Mouse (Mus musculus) heart, postnatal 25 days (tissue): ENCODE results near the gene Nme7. TPM values are rescaled to one million over a fixed set of nuclear protein-coding genes. Genes with fewer than 3 reads are reported as not detected.

Experiments
- DNase-seq: peaks from one replicate; pipeline ENCODE4 v3.0.0; 2022; ENCODE audit warnings: low spot score
- intact Hi-C: fragments of 180-260 bp; cut with DNase I; formaldehyde crosslinking; loops from one replicate; pipeline ENCODE4 v1.15.1; 2025
- total RNA-seq, 2 experiments: library from RNA; stranded (reverse); gene quantifications; 2 replicates each; pipeline ENCODE4 v1.2.3; 2021

The Nme7 gene
- total RNA-seq, result 1 to 10 TPM; 4.0 TPM

DNA sequence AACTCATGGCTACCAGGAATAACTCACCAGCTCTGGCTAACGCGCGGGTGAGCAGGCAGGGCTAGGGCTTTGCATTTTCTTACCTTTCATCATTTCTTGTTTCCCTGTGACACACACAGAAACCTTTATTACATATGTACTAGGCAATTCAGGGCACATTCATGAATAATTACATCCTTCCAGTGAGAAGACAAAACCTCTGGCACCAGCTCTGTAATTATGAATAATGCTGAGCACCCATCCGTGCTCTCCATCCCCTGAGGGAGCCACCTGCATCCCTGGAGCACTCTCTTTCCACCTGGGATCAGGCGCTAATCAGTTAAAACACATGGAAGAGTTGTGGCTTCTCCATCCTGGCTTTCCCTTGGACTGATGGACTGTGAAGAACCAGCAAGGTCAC is at the start of gene Nme7:
TSS of gene Nme7 (plus strand) at position 301 of the 400 bp plus-strand sequence.
- intact Hi-C loops, result no loop called here
- DNase-seq, result no peak

DNA sequence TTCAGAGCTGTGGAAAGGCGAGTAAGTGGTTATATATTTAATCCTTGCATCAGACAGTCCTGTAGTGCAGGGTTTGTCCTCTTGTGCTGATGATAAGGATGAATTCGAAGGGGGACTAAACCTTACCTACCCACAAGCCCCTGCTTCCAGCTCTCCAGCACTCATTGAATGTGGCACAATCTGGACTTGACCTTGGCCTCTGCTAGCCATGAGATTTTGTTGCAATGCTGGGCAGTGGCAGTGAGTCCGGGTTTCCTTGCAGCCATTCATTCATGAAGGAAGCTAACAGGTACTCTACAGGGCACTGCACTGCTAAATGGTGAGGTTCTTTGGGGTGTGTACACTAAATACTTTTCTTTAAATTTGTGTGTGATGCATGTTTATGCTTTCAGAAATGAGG is 49.1 kb upstream of the Nme7 start:
- DNase-seq, result no peak
- intact Hi-C loops, result no loop called here

GRCm38 (mm10) chr1:164260171-164261028 is 43.5 kb upstream of the Nme7 start:
- intact Hi-C loops, result no loop called here
- DNase-seq, result no peak

DNA sequence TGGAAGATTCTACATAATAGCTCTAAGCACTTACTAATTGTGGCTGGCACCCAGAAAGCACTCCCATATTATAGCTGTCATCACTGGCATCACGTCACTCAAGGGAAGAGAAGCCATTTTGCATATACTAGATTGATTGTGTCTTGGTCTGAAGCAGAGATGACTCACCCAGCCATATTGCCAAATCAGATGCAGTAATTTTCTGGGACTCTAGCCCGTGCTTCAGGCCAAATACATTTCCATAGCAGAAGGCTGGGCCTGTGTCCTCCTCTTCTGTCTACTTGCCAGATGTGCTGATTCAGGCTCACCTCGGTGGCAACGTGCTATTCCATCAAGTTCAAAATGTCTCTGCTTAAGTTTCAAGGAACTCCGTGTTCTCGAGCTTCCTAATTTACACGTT is 42.4 kb upstream of the Nme7 start:
- intact Hi-C loops, result no loop called here
- no peak for DNase-seq

DNA sequence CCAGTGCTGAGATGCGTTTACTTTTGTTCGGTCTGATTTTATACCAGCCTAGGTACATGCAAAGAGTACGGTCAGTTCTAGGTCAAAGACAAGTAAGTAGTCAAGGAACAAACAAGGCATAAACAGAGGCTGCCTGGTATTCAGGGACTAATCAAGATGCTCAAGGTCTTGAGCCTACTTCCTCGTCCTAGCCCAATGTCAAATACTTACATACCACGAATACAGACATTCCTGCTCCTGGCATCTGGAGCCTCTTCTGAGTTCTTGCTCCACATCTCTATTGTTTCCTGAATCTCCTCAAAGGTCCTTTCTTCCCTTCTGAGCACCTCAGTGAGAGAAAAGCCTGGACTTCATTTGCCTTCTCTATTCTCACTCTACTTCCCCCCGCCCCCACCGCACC is 33.0 kb upstream of the Nme7 start:
- intact Hi-C loops, result no loop called here
- no peak for DNase-seq

DNA sequence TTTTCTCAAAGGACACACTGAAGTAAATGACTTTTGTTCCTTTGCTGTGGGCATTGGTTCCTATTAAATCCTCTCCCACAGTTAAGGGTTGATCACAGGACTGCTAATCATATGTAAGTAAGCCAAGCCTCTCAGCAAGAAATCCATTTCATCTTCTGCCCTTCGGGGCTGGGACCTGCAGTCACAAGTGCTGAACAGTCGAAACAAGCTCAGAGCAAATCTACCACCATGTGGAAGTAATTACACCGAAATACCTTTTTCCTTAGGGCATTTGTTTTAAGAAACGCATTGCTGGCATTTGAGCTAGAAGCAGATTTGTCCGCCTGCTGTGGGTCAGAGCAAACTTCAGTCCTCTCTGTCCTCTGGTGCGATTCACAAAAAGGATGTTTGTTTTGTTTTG is 30.3 kb upstream of the Nme7 start:
- intact Hi-C loops, result no loop called here
- DNase-seq, result no peak

DNA sequence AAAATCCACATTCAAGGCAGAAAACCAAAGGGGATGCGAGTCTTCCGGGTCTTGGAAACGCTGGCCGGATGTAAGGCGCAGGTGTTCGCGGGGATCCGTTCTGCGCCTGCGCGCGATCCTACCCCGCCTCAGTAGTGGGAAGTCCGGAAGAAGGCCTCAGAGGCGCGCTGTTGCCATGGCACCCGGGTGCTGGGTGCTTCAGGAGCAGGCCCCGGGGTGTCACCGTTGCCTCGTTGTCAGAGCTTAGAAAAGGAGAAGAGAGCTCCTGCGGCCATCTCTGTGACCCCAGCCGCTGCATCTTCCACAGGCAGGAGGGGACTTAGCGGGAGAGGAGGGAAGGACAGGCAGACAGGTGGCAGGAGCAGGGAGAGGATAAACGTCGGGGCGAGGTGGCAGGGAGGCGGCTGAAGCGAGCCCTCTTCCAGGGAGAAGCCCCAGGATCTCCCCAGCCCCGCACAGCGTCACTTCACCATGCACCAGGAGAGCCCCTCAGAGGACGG is 28.4 kb upstream of the Nme7 start, which contains the start of gene Ccdc181:
TSS of gene Ccdc181 (plus strand) at position 131 of the 500 bp plus-strand sequence.
- intact Hi-C loops, result no loop called here
- peak; percentile 86 for DNase-seq

DNA sequence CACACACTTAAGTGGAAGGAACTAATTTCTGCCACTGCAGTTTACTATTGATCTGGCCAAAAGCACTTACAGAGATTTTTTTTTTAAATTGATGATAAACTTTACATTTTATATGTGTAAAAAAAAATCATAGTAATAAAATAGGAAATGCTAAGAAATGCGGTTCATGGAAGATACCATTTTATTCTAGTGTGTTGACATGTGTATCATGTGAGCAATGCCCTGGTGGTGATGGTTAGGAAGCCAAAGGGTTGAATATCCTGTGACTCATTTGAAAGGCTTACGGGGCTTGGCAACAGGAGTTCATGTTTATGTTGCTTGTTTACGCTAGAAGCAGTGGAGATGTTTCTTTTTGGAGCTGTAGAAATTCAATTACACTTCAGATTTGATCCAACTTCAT is 27.4 kb upstream of the Nme7 start:
- intact Hi-C loops, result no loop called here

GRCm38 (mm10) chr1:164279332-164279731 is 24.6 kb upstream of the Nme7 start:
- intact Hi-C loops, result no loop called here

More for the DNA sequence above, 27.4 kb upstream of the Nme7 start:
- no peak for DNase-seq

DNA sequence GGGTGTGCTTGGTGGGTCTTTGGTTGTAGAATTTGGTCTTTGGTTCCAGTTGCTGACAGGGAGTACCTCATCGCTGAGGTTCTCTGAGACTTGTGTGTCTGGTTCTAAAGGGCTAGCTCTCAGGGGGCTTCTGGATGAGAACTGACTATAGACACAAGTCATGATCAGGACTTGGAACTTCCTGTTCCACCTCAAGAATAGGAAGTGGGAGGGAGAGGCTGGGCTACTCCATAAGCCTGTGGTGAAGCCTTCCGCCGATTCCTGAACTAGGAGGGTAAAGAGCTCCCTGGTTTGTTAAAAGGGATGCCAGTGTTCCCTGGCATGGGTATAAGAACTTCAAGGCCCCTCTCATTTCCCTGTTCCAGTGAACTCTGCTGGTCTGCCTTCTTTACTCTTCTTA is 19.9 kb upstream of the Nme7 start:
- no peak for DNase-seq
- intact Hi-C loops, result no loop called here

More at GRCm38 (mm10) chr1:164279332-164279731, 24.6 kb upstream of the Nme7 start:
- no peak for DNase-seq

- DNase-seq, result no peak
- intact Hi-C loops, result no loop called here
Observed at GRCm38 (mm10) chr1:164287406-164287805, 16.5 kb upstream of the Nme7 start.

DNA sequence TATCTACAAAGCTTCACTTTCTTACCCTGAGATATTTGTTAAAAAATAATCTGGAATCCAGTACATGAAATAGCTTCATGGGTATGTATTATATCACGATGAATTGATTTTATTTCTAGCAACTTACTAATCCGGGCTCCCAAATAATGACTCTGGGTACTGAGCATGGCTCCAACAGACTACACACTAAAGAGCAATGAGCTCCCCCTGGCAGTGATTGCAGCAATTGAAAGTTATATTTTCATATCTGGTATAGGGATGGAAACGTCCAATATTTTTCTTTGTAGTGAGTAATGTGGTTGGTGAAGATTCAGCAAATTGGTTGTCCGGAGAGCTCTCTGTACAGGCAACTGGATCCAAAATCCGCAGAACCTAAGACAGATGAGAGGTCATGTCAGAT is 11.9 kb upstream of the Nme7 start:
- DNase-seq, result no peak
- intact Hi-C loops, result no loop called here

- no peak for DNase-seq
- intact Hi-C loops, result no loop called here
Observed at GRCm38 (mm10) chr1:164294071-164294470, 9.8 kb upstream of the Nme7 start.

DNA sequence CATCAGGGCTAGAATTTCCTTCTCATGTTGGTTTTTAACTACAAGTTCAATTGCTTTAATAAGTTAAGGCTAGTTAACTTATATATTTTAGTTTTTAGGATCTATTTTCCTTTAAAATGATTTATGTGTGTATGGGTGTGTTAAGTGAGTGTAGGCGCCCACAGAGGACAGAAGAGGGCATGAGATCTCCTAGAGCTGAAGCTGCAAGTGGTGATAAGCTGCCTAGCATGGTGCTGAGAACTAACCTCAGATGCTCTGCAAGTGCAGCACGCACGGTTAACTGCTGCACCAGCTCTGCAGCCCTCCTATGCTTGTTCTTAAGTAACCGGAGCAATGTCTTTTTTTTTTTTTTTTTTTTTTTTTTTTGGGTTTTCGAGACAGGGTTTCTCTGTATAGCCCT is 7.4 kb upstream of the Nme7 start:
- intact Hi-C loops, result no loop called here
- no peak for DNase-seq

DNA sequence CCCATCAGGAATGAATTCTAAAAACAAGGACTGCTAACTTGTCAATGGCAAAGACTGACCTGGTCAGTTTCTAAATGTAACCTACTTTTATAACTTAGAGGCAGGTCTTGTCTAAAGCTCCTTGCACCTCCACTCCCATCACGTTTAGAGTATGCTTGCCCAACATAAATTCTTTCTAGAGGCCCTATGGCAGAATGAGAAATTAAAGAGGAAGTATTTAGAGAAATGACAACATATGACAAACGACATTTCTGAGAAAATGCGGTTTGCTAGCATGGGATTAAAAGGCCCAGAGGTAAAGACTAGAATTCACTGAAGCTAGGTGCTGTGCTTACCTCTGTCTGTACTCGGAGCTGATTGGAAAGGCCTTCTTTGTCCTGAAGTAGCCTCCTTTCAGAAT is 2.0 kb upstream of the Nme7 start:
- no peak for DNase-seq
- intact Hi-C loops, result no loop called here

- DNase-seq, result peak; percentile 92
Observed at GRCm38 (mm10) chr1:164307124-164307751, 3.3 kb downstream of the Nme7 start, which contains the start of gene Blzf1. Gene Blzf1, minus strand, starts transcription at chr1:164307489.

DNA sequence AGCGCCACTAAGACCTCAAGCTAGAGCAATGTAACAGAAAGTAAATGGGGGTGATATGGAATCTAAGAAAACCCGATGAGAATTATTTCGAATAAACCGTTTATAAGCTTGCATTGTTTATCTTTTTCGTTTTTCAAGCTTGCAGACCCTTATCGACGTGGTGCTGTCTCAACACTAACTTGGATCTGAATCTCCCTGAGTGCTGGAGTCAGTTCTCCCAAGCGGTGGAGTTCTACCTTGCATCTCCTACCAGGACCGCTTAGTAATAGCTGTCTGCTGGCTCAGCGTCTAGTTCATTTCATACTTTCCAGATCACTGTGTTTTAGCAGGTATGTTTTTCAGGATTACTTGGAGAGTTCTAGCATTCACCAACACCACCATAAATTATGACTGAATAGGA is 4.0 kb downstream of the Nme7 start:
- intact Hi-C loops, result no loop called here
- no peak for DNase-seq

More at GRCm38 (mm10) chr1:164307124-164307751, 3.3 kb downstream of the Nme7 start, which contains the start of gene Blzf1:
- intact Hi-C loops, result no loop called here

GRCm38 (mm10) chr1:164314085-164314484 is 10.2 kb downstream of the Nme7 start:
- DNase-seq, result no peak
- intact Hi-C loops, result loop anchor here (10.0 kb wide), 1 partner anchor 1001 kb away; no protein-coding TSS in a partner anchor

DNA sequence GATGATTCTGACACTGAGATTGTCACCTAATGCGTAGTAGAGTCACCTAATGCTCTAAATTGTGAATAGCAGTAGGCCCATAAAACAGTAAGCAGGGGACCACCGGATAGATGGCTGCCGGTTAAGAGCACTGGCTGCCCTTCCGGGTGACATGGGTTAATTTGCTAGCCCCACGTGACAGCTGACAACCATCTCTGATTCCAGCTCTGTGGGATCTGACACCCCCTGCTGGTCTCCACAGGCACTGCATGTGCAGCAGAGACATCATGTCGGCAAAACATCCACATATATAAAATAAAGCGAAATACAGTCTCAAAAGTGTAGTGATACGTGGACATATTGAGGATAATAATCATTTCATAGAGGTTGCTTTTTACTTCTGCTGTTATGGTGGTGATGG is 11.3 kb downstream of the Nme7 start:
- intact Hi-C loops, result loop anchor here (10.0 kb wide), 1 partner anchor 1000 kb away; no protein-coding TSS in a partner anchor
- no peak for DNase-seq

GRCm38 (mm10) chr1:164316697-164317096 is 12.8 kb downstream of the Nme7 start:
- DNase-seq, result no peak
- intact Hi-C loops, result loop anchor here (1.0 to 10.0 kb wide), 3 partner anchors 588 to 998 kb away; no protein-coding TSS in a partner anchor

DNA sequence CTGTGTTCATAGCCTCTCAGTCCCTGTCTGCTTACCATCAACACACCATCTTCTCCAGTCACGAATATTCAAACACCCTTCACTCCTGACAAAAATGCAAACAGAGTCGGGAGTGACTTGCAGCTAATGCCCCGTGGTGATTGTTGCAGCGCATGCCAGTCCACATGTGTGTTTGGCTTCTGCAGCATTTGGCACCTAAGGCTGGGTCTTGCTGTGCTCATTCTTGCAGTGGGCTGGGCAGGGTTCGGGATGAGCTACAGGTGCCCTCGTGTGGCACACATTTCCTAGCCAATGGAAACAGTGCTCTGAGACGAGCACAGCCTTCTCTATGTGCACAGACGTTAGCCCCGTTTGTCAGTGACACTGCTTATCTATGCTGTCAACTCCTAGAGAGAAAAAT is 13.3 kb downstream of the Nme7 start:
- intact Hi-C loops, result loop anchor here (1.0 to 10.0 kb wide), 3 partner anchors 588 to 998 kb away; no protein-coding TSS in a partner anchor
- DNase-seq, result no peak
